Mouse (Mus musculus): Measurements from ENCODE around the gene 1700016D06Rik.

DNA sequence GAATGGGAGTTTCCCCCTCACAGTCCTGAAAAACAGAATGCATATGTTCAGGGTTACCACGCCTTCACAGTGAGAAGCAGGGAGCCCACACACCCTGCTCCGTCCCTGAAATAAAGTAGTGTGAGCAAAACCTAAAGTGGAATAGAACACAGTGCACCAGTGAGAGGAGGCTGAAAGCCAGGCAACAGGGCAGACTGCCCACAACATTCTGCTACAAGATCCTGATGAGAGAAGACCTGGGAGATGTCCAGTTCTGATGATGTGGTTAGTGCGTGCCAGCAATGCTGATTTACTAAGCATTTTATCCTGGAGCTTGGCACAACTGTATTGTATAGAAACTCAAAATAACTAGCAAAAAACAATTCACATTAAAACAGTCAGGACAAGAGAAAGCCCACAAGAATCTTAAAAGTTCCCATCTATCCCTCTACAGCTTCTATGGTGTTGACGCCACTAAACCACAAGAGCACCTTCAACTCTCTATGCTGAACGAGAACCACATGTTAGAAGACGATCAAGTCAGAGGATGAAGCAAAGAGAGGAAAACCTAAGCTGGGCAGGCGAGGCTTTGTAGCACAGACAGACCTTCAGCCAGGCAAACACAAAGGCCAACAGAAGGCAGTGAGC, 72.2 kb downstream of the 1700016D06Rik start:
- TF ChIP-seq GATA1 (IDR thresholded peaks at IDR 0.05; ENCODE audit: low read length) (no peak), TAL1 (IDR thresholded peaks at IDR 0.05; ENCODE audit: low read length) (no peak)
